Mouse (Mus musculus): ENCODE data around the gene Emilin2. TPM values are rescaled to one million over a fixed set of nuclear protein-coding genes. Genes with fewer than 3 reads are reported as not detected.

The Emilin2 gene
- total RNA-seq, 2 experiments from 2014 or later = 4.8 to 11.4 TPM

DNA sequence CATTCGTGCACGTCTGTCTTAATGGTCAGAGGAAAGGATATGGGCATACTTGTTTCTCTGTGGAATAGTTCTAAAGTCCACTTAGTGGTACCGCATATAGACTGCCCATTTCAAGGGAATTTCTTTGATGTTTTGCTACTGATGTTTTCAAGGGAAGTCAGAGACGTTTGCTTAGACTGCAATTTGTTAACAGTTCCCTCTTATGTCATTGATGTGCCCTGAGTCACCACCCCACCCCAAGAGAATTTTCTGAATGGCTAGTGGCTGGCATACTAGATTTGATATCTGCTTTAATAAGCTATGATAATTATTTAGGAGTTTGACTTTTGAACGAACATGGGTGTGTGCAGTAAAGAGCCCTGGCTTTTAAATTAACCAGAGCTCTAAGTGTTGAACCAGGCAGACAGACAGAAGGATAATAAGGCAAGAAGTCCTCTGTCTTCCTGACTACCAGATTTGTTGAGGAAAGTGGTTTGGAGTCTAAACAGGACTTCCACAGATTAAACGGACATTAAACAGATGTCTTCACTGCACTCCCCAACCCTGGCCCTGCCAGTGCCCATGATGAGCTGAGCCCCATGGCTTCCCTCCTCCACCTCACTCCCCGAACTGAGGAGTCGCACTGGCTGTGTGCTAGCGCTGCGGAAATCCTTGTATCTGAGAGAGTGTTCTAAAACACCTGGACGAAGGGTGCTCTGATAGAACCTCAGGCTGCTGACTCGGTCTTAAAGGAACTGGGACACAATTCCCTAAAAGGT lies 105.5 kb downstream of the Emilin2 start:
- no peak for DNase-seq (ENCODE audit: low spot score in 2 of 2)

DNA sequence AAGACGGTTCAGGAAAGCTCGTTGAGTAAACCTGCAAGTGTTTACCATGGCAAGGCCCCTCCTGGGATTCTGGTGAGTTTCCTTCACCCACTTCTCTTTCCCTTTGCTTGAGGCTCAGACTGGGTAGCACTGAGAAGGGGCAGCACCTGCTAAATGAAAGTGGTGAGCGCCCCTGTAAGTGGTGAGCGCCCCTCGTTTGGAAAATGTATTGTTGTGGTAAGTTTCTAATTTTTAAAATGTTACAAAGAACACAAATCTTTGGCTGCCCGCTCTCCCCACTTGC lies 107.0 kb downstream of the Emilin2 start:
- no peak for DNase-seq (ENCODE audit: low spot score in 2 of 2)

DNA sequence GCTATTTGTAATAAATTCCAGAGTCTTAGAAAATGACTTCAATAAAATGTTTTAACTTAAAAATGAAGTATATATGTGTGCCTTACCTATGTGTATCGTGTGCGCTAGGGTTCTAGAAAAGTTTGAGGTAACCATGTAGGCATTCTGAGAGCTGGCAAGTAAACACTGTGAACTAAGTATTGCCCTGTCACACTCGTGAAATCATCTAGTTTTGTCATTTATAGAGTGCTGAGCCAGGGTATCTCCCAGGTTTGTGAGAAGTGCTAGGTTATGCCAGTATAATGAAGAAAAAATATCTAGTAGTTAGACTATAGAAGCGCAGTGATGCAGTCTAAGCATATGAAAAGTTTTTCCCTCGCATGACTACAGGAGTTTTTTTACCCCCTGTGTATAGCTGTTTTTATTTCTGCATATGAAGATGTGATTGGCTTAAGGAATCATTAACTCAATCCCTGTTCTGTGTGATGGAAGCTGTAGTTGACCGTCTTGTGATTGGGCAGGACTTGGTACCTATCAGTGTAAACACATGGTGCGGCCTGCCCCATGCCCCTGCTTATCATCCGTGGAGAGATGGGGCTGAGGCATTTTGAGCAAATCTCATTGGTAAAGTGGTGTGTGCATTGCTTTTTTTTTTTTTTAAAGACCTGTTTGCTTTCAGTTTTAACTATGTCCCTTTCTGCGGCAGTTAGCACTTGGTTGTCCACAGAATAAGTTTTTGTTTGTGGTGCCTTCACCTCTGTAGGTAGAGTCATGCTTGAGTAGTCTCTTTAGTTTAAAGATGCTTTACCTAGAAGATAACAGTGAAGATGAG lies 107.6 kb downstream of the Emilin2 start:
- no peak for DNase-seq (ENCODE audit: low spot score in 2 of 2)

Other genes with a start within 250 kb of the Emilin2 start
- 10 to 100 TPM; 34.4 to 40.1 TPM for gene Lpin2, start 129.4 kb downstream of the Emilin2 start, total RNA-seq (2021)
- 1 to 10 TPM in 1 of 2 experiments, under 1 TPM in 1; 0.83 to 2.7 TPM for gene Gm4707, start 147.9 kb upstream of the Emilin2 start, total RNA-seq (2021)
- gene Smchd1, start 163.4 kb upstream of the Emilin2 start, total RNA-seq (2021) = 10 to 100 TPM; 38.9 to 51.1 TPM
- under 1 TPM; 0.70 to 0.83 TPM for gene Ndc80, start 214.9 kb upstream of the Emilin2 start, total RNA-seq (2021)
- under 1 TPM; 0.35 to 0.50 TPM for gene Spdya, start 240.1 kb upstream of the Emilin2 start, total RNA-seq (2021)